In genomic region chr3:84952585-84953187, GRCm38 (mm10) we compare ENCODE assay signal across 9 mouse cellular contexts.
DNase-seq lines count a peak whose midpoint lies in the region; ATAC-seq and TF ChIP-seq lines count a peak whose summit lies in the region.
"Had no signal": no experiment of that assay in that cellular context is flagged by ENCODE, and none has a peak within 500 bp of the region (broad histone marks: within the 10 kb centered on the region; RNA-seq: fewer than 3 reads in every experiment).

No protein-coding gene starts in this region.

- TF ChIP-seq EP300 in ES-Bruce4 (IDR thresholded peaks at IDR 0.05; ENCODE audit: insufficient read depth, low read depth, low read length) = no peak

- DNase-seq in heart, adult 8-10 months (ENCODE audit: low spot score) = no peak
- DNase-seq in midbrain, embryonic 10.5 days (ENCODE audit: low spot score) = no peak
- DNase-seq in ovary, postnatal 36 days (ENCODE audit: low spot score) = no peak
- DNase-seq in adrenal gland, postnatal 4 days (ENCODE audit: low spot score in 2 of 2) = no peak
- no peak for DNase-seq in layer of hippocampus, postnatal 10 days (ENCODE audit: low spot score in 2 of 2)

- H3K9me3 ChIP-seq in heart, embryonic 13.5 days = no peaks in the 10 kb centered on the region
- H3K9me3 ChIP-seq in ES-Bruce4 (replicated peaks; ENCODE audit: control insufficient read depth, insufficient read depth, low read length, poor library complexity, severe bottlenecking) = no peaks in the 10 kb centered on the region
- no peaks in the 10 kb centered on the region for H3K9me3 ChIP-seq in forebrain, embryonic 13.5 days (replicated peaks)
- no peaks in the 10 kb centered on the region for H3K9me3 ChIP-seq in midbrain, embryonic 10.5 days (replicated peaks)
- H3K9me3 ChIP-seq: liver, embryonic 15.5 days had no signal

- no peaks in the 10 kb centered on the region for H3K27me3 ChIP-seq in heart, embryonic 13.5 days (replicated peaks)
- H3K27me3 ChIP-seq in ES-Bruce4 (ENCODE audit: control insufficient read depth, insufficient read depth, low read length, poor library complexity, severe bottlenecking) = no peaks in the 10 kb centered on the region
- no peaks in the 10 kb centered on the region for H3K27me3 ChIP-seq in forebrain, embryonic 13.5 days
- no peaks in the 10 kb centered on the region for H3K27me3 ChIP-seq in midbrain, embryonic 10.5 days (ENCODE audit: low read depth, poor library complexity, severe bottlenecking)
- H3K27me3 ChIP-seq: liver, embryonic 15.5 days had no signal

- WGBS in heart, embryonic 13.5 days = 60% methylated on average over 7 of the region's 7 CpGs
- WGBS in forebrain, embryonic 13.5 days = 40% methylated on average over 7 of the region's 7 CpGs
- 86% methylated on average over 7 of the region's 7 CpGs for WGBS in midbrain, embryonic 10.5 days

- no peak for ATAC-seq in heart, embryonic 13.5 days (ENCODE audit: extremely low read depth, insufficient number of reproducible peaks, low FRiP score, low TSS enrichment)
- ATAC-seq in forebrain, embryonic 13.5 days = peak; percentile 5; the same call in 1 of the 2 replicates

- peak overlapping the region; percentile 72 for H3K9ac ChIP-seq in heart, embryonic 13.5 days
- H3K9ac ChIP-seq in ES-Bruce4 (ENCODE audit: low read depth, poor library complexity, severe bottlenecking) = peak overlapping the region; percentile 70
- H3K9ac ChIP-seq in forebrain, embryonic 13.5 days = peak overlapping the region; percentile 84
- H3K9ac ChIP-seq: liver, embryonic 15.5 days had no signal

- H3K27ac ChIP-seq in heart, embryonic 13.5 days (replicated peaks) = peak overlapping the region; percentile 66
- peak overlapping the region; percentile 18; the same call in 1 of the 2 replicates for H3K27ac ChIP-seq in ES-Bruce4 (ENCODE audit: insufficient read depth, low read length)
- H3K27ac ChIP-seq in forebrain, embryonic 13.5 days = peak overlapping the region; percentile 93
- peak overlapping the region; percentile 86 for H3K27ac ChIP-seq in midbrain, embryonic 10.5 days (replicated peaks)
- H3K27ac ChIP-seq: liver, embryonic 15.5 days had no signal

- peaks cover 24% of the 10 kb centered on the region for H3K4me1 ChIP-seq in heart, embryonic 13.5 days
- H3K4me1 ChIP-seq in ES-Bruce4 (ENCODE audit: control insufficient read depth, insufficient read depth, low read length) = no peaks in the 10 kb centered on the region
- peaks cover 14% of the 10 kb centered on the region; the same call in 1 of the 2 replicates for H3K4me1 ChIP-seq in forebrain, embryonic 13.5 days
- H3K4me1 ChIP-seq in midbrain, embryonic 10.5 days = peaks cover 35% of the 10 kb centered on the region
- H3K4me1 ChIP-seq: liver, embryonic 15.5 days had no signal

- H3K4me3 ChIP-seq in heart, embryonic 13.5 days = peak overlapping the region; percentile 51
- H3K4me3 ChIP-seq in ES-Bruce4 (ENCODE audit: low read depth, low read length) = peak overlapping the region; percentile 68
- peak overlapping the region; percentile 60 for H3K4me3 ChIP-seq in forebrain, embryonic 13.5 days
- peak overlapping the region; percentile 62 for H3K4me3 ChIP-seq in midbrain, embryonic 10.5 days
- H3K4me3 ChIP-seq: liver, embryonic 15.5 days had no signal

- H3K36me3 ChIP-seq in heart, embryonic 13.5 days = no peaks in the 10 kb centered on the region
- H3K36me3 ChIP-seq in ES-Bruce4 (ENCODE audit: control insufficient read depth, insufficient read depth, low read length, poor library complexity, severe bottlenecking) = no peaks in the 10 kb centered on the region
- no peaks in the 10 kb centered on the region for H3K36me3 ChIP-seq in forebrain, embryonic 13.5 days (ENCODE audit: poor library complexity, severe bottlenecking)
- H3K36me3 ChIP-seq in midbrain, embryonic 10.5 days = no peaks in the 10 kb centered on the region
- H3K36me3 ChIP-seq: liver, embryonic 15.5 days had no signal

- TF ChIP-seq POLR2A in ES-Bruce4 (IDR thresholded peaks at IDR 0.05; ENCODE audit: insufficient read depth, low read length) = no peak

- peak overlapping the region; percentile 67 for H3K4me2 ChIP-seq in heart, embryonic 13.5 days
- H3K4me2 ChIP-seq in forebrain, embryonic 13.5 days = peak overlapping the region; percentile 72
- H3K4me2 ChIP-seq: liver, embryonic 15.5 days had no signal

- TF ChIP-seq CTCF in ES-Bruce4 (IDR thresholded peaks at IDR 0.05; ENCODE audit: low read depth, low read length) = no peak

Comparison
In these comparisons a context has a peak if more than half of its experiments do, and no peak if none do; other contexts are left out.
1. H3K27ac ChIP-seq: peak in every context shown above with its lines; median percentile 93 in forebrain, embryonic 13.5 days; 86 in midbrain, embryonic 10.5 days; 66 in heart, embryonic 13.5 days; 18 in ES-Bruce4.